Mouse (Mus musculus): ENCODE results near the gene Gm28308. TPM values are rescaled to one million over a fixed set of nuclear protein-coding genes. Genes with fewer than 3 reads are reported as not detected.

The Gm28308 gene
- polyA plus RNA-seq, 1 experiment from 2014 or later, result not detected

DNA sequence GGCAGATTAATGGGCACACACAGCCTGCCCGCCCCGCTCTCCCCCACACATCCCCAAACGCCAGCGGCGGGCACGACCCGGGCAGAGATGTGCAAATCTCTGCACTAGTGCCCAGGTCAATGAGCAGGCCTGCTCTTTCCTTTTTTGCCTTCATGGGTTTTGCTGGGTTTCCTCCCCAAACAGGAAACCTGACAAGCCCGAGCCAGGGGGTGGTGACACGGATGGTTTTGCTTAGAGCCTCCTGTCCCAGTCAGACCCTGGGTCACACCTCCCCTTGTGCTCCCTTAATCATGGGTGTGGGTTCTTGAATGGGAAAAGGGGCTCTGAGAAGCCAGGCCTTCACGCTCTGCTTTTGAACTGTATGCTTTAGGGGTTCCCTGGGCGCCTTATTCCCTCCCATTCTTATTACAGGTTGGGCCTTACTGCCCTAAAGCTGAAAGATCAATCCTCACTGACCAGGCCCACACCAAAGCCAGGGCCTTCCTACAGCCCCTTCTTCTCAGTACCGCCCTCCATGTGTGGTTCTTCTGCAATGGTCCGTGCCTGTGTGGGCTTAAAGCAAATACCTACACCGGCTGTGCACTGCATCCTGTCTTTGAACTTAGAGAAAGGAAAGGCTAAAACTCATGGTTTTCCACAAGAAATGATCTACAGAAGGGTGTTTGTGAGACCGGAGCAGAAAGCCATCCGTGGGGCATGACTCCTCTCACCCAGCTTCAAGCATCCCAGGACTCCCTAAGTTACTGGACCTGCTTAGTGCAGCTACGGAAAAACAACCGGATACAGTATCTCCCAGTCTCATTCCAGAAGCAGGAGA is 4.1 kb downstream of the Gm28308 start:
- peaks cover 100% of the 10 kb centered on the region for H3K27me3 ChIP-seq (replicated peaks; ENCODE audit: low read depth, poor library complexity, severe bottlenecking)
- WGBS, result 3% methylated on average over 18 of the region's 18 CpGs
- peak; percentile 42 for DNase-seq (ENCODE audit: low spot score)

GRCm38 (mm10) chr6:52208072-52208867 is 4.9 kb downstream of the Gm28308 start, which contains the start of gene Hoxa6:
TSS of gene Hoxa6 (minus strand) at chr6:52208722.
- under 1% methylated on average over 47 of the region's 47 CpGs for WGBS
- Histone ChIP-seq H3K4me3 (peak within 1 kb of the TSS; percentile 21), H3K27ac (replicated peaks) (no peak within 1 kb of the TSS)

More for the DNA sequence above, 4.1 kb downstream of the Gm28308 start:
- Histone ChIP-seq H3K4me3 (peak overlapping the region; percentile 21), H3K36me3 (replicated peaks) (no peaks in the 10 kb centered on the region), H3K27ac (replicated peaks) (no peak overlapping the region), H3K4me1 (peaks cover 15% of the 10 kb centered on the region), H3K9me3 (no peaks in the 10 kb centered on the region)

DNA sequence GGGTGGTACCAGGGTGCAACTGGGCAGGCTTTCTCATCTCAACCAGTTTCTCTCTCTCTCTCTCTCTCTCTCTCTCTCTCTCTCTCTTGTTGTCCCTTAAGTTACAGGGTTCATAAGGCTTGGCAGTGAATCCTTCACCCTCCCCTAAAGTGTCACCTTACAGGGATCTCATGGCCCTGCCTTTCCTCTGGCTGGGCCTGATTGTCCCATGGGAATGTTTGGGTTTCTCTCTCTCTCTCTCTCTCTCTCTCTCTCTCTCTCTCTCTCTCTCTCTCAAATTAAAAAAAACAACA is 5.5 kb downstream of the Gm28308 start:
- no peak overlapping the region for H3K4me3 ChIP-seq
- no peaks in the 10 kb centered on the region for H3K36me3 ChIP-seq (replicated peaks)
- peaks cover 100% of the 10 kb centered on the region for H3K27me3 ChIP-seq (replicated peaks; ENCODE audit: low read depth, poor library complexity, severe bottlenecking)
- DNase-seq (ENCODE audit: low spot score), result no peak
- H3K27ac ChIP-seq (replicated peaks), result no peak overlapping the region
- no peaks in the 10 kb centered on the region for H3K9me3 ChIP-seq
- peaks cover 21% of the 10 kb centered on the region for H3K4me1 ChIP-seq

More at GRCm38 (mm10) chr6:52208072-52208867, 4.9 kb downstream of the Gm28308 start, which contains the start of gene Hoxa6:
- H3K27me3 ChIP-seq (replicated peaks; ENCODE audit: low read depth, poor library complexity, severe bottlenecking), result peaks cover 100% of the 10 kb centered on the region
- DNase-seq (ENCODE audit: low spot score), result peak; percentile 50
- peaks cover 23% of the 10 kb centered on the region for H3K4me1 ChIP-seq
- H3K9me3 ChIP-seq, result no peaks in the 10 kb centered on the region
- no peaks in the 10 kb centered on the region for H3K36me3 ChIP-seq (replicated peaks)

- Histone ChIP-seq H3K27me3 (replicated peaks; ENCODE audit: low read depth, poor library complexity, severe bottlenecking) (peaks cover 100% of the 10 kb centered on the region), H3K27ac (replicated peaks) (no peak overlapping the region), H3K9me3 (no peaks in the 10 kb centered on the region), H3K4me1 (peaks cover 21% of the 10 kb centered on the region), H3K36me3 (replicated peaks) (no peaks in the 10 kb centered on the region), H3K4me3 (no peak overlapping the region)
- peak; percentile 34 for DNase-seq (ENCODE audit: low spot score)
- 2% methylated on average over 4 of the region's 4 CpGs for WGBS
These were observed 6.1 kb downstream of the Gm28308 start for GRCm38 (mm10) chr6:52206882-52207683.

- WGBS, result under 1% methylated on average over 55 of the region's 55 CpGs
- Histone ChIP-seq H3K27me3 (replicated peaks; ENCODE audit: low read depth, poor library complexity, severe bottlenecking) (peaks cover 100% of the 10 kb centered on the region), H3K4me1 (peaks cover 21% of the 10 kb centered on the region), H3K4me3 (no peak overlapping the region), H3K27ac (replicated peaks) (no peak overlapping the region), H3K9me3 (no peaks in the 10 kb centered on the region), H3K36me3 (replicated peaks) (no peaks in the 10 kb centered on the region)
- DNase-seq (ENCODE audit: low spot score), result peak; percentile 60
These were observed 7.2 kb downstream of the Gm28308 start for GRCm38 (mm10) chr6:52205638-52206621.

DNA sequence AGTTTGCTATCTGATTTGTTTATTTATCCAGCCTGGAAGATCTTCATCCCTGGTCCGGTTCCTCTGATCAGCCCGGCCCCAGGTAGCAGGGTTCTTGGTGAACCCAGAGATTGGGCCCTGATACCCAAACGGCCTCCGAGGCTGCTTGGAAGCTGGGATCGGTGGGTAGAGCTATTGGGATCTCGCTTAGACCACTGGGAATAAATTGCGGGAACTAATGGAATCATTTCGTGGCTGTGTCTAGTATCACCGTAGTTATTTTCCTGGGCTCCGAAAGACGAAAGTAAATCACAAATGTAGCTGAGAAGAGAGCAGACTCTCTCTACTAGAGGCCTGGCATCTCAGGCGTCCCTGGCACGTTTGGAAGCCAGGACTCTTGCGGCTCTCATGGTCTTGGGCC is 7.9 kb downstream of the Gm28308 start:
- Histone ChIP-seq H3K36me3 (replicated peaks) (no peaks in the 10 kb centered on the region), H3K9me3 (no peaks in the 10 kb centered on the region), H3K4me1 (peaks cover 21% of the 10 kb centered on the region), H3K4me3 (no peak overlapping the region), H3K27me3 (replicated peaks; ENCODE audit: low read depth, poor library complexity, severe bottlenecking) (peaks cover 100% of the 10 kb centered on the region), H3K27ac (replicated peaks) (no peak overlapping the region)
- DNase-seq (ENCODE audit: low spot score), result peak; percentile 54
- 5% methylated on average over 14 of the region's 14 CpGs for WGBS

DNA sequence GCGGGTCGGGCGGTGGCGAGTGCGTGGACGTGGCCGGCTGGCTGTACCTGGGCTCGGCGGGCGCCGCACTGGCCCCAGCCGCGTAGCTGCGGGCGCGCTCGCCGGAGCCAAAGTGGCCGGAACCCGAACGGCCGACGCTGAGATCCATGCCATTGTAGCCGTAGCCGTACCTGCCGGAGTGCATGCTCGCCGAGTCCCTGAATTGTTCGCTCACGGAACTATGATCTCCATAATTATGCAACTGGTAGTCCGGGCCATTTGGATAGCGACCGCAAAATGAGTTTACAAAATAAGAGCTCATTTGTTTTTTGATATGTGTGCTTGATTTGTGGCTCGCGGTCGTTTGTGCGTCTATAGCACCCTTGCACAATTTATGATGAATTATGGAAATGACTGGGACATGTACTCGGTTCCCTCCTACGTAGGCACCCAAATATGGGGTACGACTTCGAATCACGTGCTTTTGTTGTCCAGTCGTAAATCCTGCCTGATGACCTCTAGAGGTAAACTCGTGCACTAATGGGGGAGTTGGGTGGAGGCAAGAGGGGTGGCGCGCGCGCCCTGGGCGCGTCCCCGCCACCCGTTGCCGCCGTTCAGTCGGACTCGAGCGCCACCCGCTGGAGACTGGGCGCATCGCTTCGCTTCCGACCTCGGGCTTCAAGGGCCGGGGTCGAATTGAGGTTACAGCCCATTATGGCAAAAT is 8.9 kb downstream of the Gm28308 start, which contains the start of gene Hoxa5:
Gene Hoxa5 (minus strand): TSS at position 538 of the 703 bp plus-strand sequence.
- H3K36me3 ChIP-seq (replicated peaks), result no peaks in the 10 kb centered on the region
- peaks cover 21% of the 10 kb centered on the region for H3K4me1 ChIP-seq
- no peak within 1 kb of the TSS for H3K27ac ChIP-seq (replicated peaks)
- H3K9me3 ChIP-seq, result no peaks in the 10 kb centered on the region
- peak within 1 kb of the TSS; percentile 44 for H3K4me3 ChIP-seq
- H3K27me3 ChIP-seq (replicated peaks; ENCODE audit: low read depth, poor library complexity, severe bottlenecking), result peaks cover 100% of the 10 kb centered on the region
- WGBS, result under 1% methylated on average over 65 of the region's 65 CpGs
- peak; percentile 79 for DNase-seq (ENCODE audit: low spot score)

- Histone ChIP-seq H3K4me3 (peak overlapping the region; percentile 44), H3K4me1 (peaks cover 18% of the 10 kb centered on the region), H3K27me3 (replicated peaks; ENCODE audit: low read depth, poor library complexity, severe bottlenecking) (peaks cover 100% of the 10 kb centered on the region), H3K36me3 (replicated peaks) (no peaks in the 10 kb centered on the region), H3K9me3 (no peaks in the 10 kb centered on the region), H3K27ac (replicated peaks) (no peak overlapping the region)
- WGBS, result under 1% methylated on average over 46 of the region's 46 CpGs
- peak; percentile 64 for DNase-seq (ENCODE audit: low spot score)
These were observed 9.6 kb downstream of the Gm28308 start for GRCm38 (mm10) chr6:52203371-52204049.

GRCm38 (mm10) chr6:52203121-52203370 is 10.1 kb downstream of the Gm28308 start:
- no peak for DNase-seq (ENCODE audit: low spot score)
- Histone ChIP-seq H3K27ac (replicated peaks) (no peak overlapping the region), H3K4me1 (peaks cover 15% of the 10 kb centered on the region), H3K4me3 (no peak overlapping the region; the same call in 1 of the 2 replicates), H3K36me3 (replicated peaks) (no peaks in the 10 kb centered on the region), H3K27me3 (replicated peaks; ENCODE audit: low read depth, poor library complexity, severe bottlenecking) (peaks cover 100% of the 10 kb centered on the region), H3K9me3 (no peaks in the 10 kb centered on the region)
- under 1% methylated on average over 10 of the region's 10 CpGs for WGBS

- Histone ChIP-seq H3K4me3 (no peak overlapping the region), H3K27me3 (replicated peaks; ENCODE audit: low read depth, poor library complexity, severe bottlenecking) (peaks cover 100% of the 10 kb centered on the region), H3K27ac (replicated peaks) (no peak overlapping the region), H3K36me3 (replicated peaks) (no peaks in the 10 kb centered on the region), H3K9me3 (no peaks in the 10 kb centered on the region), H3K4me1 (peaks cover 15% of the 10 kb centered on the region)
- DNase-seq (ENCODE audit: low spot score), result peak; percentile 61
- WGBS, result 2% methylated on average over 22 of the region's 22 CpGs
These were observed 10.6 kb downstream of the Gm28308 start for GRCm38 (mm10) chr6:52202362-52203120.

Measured in embryonic facial prominence, embryonic 10.5 days (tissue).